Mouse (Mus musculus): ENCODE measurements at regions not wholly inside any gene's neighbourhood (a gene's known extent, or its start where the extent isn't known, plus 50 kb on each side); places are given as distances from the start of the nearest gene placed in this dataset.
A peak's percentile ranks its signal among the peaks of the same experiment; 100 is the strongest.

DNA sequence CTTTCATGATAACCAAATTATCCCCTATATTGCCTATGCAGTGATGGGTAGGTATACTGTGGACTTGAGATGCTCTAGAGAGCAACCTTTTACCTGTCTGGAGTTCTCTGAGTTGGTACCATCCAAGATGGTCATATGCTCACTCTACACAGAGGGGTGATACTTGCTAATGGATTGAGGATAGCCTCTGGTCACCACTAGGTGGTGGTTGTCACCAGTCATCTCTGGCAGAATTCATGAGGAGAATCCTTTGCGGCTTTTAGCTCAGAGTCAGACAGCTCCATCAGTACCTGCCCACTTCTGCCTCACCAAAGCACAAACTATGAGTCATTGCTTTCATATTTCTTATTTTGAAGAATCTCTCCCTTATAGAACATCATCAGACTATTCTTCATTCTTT is 500.9 kb upstream of the Impad1 start:
- TF ChIP-seq CTCF (IDR thresholded peaks at IDR 0.05; ENCODE audit: low read depth), result peak; percentile 47
- WGBS, result 87% methylated on average over 1 of the region's 1 CpGs
- Histone ChIP-seq H3K36me3 (ENCODE audit: control insufficient read depth, insufficient read depth) (no peaks in the 10 kb centered on the region), H3K9me3 (ENCODE audit: control insufficient read depth) (no peaks in the 10 kb centered on the region), H3K4me1 (replicated peaks; ENCODE audit: control insufficient read depth, insufficient read depth, low read length) (no peaks in the 10 kb centered on the region), H3K27ac (ENCODE audit: low read depth, low read length) (no peak overlapping the region), H3K9ac (ENCODE audit: low read depth, low read length) (no peak overlapping the region), H3K27me3 (replicated peaks; ENCODE audit: control insufficient read depth, insufficient read depth, low read length) (no peaks in the 10 kb centered on the region), H3K4me2 (replicated peaks; ENCODE audit: low read depth) (no peak overlapping the region), H3K4me3 (ENCODE audit: low read depth, low read length) (no peak overlapping the region)
- ATAC-seq, result no peak

DNA sequence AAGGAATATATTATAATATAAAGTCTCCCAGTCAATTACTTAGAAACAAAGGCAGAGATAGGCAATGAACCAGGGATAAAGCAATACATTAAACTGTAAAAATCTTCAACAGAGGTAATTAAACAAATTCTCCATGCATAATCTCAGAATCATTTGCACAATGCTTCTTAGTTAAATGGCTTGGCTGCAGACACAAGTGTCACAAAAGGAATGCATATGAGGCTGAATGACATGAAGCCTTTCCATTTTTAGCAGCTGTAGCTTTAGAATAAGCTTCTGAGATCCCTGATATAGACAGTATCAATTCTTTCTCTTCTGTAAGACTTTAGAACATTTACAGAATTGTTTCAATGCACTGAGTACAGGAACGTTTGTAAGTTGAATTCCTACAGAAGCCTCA is 483.0 kb upstream of the Impad1 start:
- 63% methylated on average over 1 of the region's 1 CpGs for WGBS

More for the DNA sequence above, 483.0 kb upstream of the Impad1 start:
- ATAC-seq, result no peak
- Histone ChIP-seq H3K36me3 (ENCODE audit: control insufficient read depth, insufficient read depth) (no peaks in the 10 kb centered on the region), H3K27ac (ENCODE audit: low read depth, low read length) (no peak overlapping the region), H3K4me1 (replicated peaks; ENCODE audit: control insufficient read depth, insufficient read depth, low read length) (no peaks in the 10 kb centered on the region), H3K9me3 (ENCODE audit: control insufficient read depth) (no peaks in the 10 kb centered on the region), H3K4me3 (ENCODE audit: low read depth, low read length) (no peak overlapping the region), H3K4me2 (replicated peaks; ENCODE audit: low read depth) (no peak overlapping the region), H3K27me3 (replicated peaks; ENCODE audit: control insufficient read depth, insufficient read depth, low read length) (no peaks in the 10 kb centered on the region), H3K9ac (ENCODE audit: low read depth, low read length) (no peak overlapping the region)
- TF ChIP-seq CTCF (IDR thresholded peaks at IDR 0.05; ENCODE audit: low read depth), result no peak

All from intestine, postnatal 0 days (tissue).